Mouse (Mus musculus) mesoderm, embryonic 11.5 days (tissue): ENCODE measurements at regions not wholly inside any gene's neighbourhood (a gene's known extent, or its start where the extent isn't known, plus 50 kb on each side); places are given as distances from the start of the nearest gene placed in this dataset.
A peak's percentile ranks its signal among the peaks of the same experiment; 100 is the strongest.

Experiments used
- DNase-seq: peaks from one replicate; pipeline ENCODE4 v3.0.0-alpha.2; 2012; ENCODE audit warnings: low read depth, low spot score

DNA sequence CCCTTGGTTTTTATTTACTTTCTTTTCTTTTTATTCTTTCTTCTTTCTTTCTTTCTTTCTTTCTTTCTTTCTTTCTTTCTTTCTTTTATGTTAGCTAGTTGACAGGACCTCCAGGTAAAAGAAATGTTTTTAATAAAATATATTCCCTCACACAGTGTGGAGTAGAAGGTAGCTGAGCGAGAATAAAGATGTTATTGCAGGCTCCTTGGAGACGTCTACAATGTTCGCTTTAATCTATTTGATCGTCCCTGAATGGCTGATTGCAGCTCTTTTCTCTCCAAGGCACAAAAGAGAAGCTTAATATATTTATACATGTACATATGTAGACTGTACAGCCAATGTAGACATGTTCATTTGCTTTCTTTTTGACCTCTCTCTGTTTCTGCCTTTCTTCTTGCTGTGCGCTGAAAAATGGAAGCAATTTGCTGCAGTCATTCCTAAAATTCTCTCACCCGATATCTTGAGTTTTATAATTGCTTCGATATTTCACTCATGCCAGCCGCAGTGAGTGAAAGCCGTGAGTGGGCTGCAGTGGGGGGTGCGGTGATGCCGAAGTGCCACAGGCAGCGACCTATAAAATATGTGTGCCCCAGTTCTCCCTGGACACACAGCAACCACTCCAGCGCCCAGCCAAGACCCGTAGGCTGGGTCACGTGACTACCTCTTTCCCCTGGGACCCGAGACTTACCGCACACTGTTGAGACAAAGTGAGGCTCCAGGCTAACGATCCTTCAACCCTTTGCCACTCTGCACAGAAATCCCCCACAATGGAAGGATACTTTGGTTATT is 237.9 kb upstream of the Arglu1 start:
- DNase-seq: no peak

DNA sequence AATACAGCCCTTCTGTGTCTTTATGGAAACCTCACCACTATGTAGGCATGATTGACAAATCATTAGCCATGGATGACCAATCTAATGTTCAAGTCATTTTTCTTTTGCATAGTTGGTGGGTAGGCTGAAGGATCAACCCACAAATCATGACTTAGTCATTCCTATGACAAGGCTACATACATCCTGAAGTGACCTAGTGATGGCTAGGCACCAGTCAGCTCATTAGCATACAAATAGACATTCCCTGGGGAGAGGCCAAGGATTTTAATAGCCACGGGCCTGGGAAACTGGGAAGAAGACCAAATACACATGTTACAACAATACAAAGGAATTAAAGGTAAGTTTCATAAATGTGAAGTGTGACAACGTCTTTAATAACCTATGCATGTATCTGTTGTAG is 231.1 kb upstream of the Arglu1 start:
- DNase-seq: no peak

- DNase-seq: peak; percentile 22
Observed at GRCm38 (mm10) chr8:8919582-8920503, 229.5 kb upstream of the Arglu1 start.

GRCm38 (mm10) chr8:8919040-8919439 is 228.7 kb upstream of the Arglu1 start:
- no peak for DNase-seq

DNA sequence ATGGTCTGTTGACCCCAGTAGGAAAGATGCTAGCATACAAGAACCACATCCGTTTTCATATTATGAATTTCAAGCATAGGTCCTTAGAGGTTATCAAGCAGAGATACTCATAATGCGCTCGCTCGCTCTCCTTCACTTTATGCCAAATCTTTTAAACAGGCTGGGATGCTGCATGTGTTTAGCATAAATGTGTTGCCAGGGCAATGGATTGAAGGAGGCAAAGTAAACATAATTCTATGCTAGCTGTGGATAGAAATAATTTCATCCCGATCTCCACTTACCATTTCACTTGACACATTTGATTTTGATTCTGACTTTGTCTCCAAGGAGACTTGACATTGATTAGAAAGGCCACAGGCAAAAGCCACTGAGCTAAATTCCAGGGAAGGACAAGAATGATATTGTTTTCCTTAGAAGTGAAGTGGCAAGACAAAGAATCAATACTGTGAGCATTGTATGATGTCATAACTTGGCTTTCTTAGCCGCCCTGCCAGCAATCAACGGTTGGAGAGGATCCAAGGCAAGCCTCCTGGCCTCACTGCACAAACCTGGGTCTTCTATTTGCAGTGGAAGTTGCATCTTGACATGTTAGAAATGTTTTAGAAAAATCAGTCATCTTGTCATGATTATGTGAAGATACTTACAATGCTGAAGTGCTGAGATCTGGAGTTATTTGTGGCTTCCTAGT is 217.3 kb upstream of the Arglu1 start:
- DNase-seq: no peak

DNA sequence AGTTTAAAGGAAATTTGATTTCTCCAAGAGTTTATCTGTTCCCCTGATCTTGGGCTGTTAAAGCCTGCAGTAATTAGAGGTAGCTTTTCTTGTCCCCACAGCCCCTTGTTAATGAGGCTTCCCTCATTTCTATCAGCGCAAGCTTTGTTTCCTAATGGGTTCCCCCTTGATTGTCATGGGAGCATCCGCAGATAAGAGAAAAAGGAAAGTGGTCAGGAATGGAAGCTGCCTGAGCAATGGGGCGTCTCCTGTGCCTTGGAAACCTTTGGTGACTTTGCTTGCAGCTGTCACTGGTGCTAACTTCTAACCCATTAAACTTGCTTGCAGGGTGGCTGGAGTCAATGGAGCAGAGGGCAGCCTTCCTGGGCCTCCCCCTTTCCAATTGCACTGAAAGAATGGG is 202.7 kb upstream of the Arglu1 start:
- no peak for DNase-seq

DNA sequence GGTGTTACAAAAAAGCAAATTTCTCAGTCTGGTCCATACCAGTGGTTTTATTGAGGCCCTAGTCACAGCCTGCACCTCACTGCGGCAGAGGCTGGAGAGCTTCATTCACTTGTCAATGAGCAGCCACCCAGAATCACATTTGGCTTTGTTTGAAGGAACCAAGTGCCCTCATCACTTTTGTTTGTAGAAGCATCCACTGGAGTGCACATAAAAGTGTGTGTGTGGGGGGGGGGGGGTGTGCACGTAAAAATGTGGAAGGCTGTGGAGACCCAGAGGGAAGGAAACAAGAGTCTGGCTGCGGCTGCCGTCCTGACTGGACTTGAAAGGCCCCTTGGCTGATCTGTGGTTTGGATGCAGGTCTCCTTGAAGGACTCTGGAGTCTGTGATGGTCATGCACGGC is 187.0 kb upstream of the Arglu1 start:
- no peak for DNase-seq

DNA sequence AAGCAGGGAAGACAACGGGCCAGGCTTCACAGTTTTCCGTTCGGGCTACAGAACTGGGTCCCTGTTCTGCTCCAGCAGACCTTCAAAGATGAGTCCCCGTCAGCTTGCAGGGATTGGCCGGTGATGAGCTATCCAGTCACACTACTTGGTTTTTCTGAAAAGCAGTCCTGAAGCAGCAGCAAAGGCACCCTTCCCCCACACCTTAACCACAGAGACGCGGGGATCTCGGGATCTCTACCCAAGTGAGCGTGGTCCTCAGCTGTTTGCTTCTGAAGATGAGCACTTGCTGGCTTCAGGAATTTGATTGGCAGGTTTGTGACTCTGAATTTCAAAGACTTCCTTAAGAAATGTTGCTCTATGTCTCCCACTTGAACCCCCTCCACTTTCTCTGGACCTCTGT is 186.6 kb upstream of the Arglu1 start:
- DNase-seq: no peak

- no peak for DNase-seq
Observed at GRCm38 (mm10) chr8:8876469-8876868, 186.1 kb upstream of the Arglu1 start.

DNA sequence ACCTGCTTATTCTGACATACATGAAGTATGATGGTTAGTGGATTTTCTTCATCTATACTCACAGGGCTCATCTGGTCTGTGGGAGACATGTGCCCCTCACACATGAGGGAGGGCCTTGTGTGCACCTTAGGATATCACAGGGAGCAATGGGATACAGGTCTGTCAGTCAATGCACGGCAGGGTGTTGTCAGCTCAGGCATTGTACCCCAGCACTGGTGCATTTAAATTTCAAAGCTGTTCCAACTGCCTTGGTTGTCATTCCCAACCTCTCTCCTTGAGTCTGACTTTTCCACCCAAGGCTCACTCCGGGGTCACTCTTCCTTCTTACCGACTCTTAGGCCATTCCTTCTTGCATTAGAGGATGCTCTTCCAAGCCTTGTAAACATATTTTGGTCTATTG is 181.6 kb upstream of the Arglu1 start:
- DNase-seq: no peak

- no peak for DNase-seq
Observed at GRCm38 (mm10) chr8:8871039-8871438, 180.7 kb upstream of the Arglu1 start.

DNA sequence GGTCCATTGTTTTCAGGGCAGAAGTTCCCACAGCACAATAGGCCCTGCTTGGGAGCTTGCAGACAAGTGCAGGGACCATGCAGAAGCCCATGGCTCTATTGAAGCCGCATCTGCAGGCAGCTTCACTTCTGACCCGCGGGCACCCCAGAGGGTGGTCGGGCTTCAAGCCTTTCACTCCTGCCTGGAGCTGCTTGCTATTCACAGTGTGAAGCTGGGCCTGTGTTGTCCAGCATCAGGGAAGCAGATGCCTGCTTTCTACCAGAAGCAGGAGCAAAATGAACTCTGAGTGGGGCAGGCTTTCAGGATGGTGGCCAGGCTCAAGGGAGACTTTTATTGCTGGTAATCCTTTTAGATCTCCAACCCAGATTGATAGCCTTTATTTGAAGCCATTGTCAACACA is 180.2 kb upstream of the Arglu1 start:
- peak; percentile 76 for DNase-seq

- no peak for DNase-seq
Observed at GRCm38 (mm10) chr8:8869338-8869737, 179.0 kb upstream of the Arglu1 start.

GRCm38 (mm10) chr8:8867924-8868323 is 177.6 kb upstream of the Arglu1 start:
- DNase-seq: no peak

DNA sequence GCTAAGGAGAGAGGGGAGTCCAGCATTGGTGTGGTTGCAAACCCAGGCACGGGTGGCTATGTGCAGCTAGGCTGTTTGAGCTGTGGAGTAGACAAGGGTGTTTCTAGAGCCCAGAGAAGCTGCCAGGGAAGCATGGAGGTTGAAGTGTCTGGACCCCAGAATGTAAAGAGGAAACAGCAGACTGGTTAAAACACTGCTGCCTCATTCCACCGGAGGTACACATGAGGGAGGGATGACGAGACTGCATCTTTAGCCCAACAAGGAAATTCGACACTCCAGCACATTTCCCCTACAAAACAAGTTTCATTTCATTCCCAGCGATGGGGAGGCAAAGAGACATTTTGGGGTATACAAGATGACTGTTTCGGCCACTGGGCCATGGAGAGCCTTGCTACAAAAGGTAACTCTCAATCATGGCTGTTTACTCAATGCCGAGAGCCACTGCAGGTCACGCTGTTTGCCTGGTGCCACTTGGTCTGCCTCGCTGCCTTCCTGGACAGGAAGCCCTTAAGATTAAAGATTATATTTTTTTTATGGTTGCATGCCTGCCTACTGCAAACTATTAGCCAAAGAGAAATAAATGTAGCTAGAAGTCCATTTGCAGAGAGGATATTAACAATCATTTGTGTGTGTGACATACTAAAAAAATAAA is 176.9 kb upstream of the Arglu1 start:
- DNase-seq: no peak

GRCm38 (mm10) chr8:8862767-8863166 is 172.4 kb upstream of the Arglu1 start:
- DNase-seq: no peak

DNA sequence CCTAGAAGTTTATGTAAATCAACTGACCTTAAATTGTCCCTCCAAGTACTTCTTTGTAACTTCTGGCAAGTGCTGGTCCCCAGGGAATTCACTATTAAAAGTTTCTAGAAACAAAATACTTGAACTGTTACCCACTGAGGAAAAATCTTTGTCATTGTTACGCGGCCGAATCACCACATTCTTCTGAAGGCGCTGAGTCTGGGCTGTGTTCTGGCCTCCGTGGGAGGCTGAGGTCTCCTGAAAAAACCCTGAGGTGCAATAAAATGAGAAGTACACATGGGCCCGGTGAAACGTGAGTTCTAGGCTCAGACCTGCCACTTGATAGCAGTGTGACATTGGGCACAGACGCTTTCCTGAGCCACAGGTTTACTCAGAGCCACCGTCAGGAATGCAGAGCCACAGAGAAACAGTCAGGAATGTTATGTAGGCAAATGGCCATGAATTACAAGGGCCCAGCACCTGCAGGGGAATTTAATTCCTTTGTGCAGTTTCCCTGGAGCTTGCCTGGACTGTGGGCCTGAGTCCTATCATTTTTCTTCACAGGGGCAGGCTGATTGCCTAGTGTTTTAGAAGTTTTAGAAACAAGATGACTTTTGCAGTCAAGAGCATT is 171.1 kb upstream of the Arglu1 start:
- peak; percentile 35 for DNase-seq

GRCm38 (mm10) chr8:8858636-8859035 is 168.3 kb upstream of the Arglu1 start:
- DNase-seq: no peak

DNA sequence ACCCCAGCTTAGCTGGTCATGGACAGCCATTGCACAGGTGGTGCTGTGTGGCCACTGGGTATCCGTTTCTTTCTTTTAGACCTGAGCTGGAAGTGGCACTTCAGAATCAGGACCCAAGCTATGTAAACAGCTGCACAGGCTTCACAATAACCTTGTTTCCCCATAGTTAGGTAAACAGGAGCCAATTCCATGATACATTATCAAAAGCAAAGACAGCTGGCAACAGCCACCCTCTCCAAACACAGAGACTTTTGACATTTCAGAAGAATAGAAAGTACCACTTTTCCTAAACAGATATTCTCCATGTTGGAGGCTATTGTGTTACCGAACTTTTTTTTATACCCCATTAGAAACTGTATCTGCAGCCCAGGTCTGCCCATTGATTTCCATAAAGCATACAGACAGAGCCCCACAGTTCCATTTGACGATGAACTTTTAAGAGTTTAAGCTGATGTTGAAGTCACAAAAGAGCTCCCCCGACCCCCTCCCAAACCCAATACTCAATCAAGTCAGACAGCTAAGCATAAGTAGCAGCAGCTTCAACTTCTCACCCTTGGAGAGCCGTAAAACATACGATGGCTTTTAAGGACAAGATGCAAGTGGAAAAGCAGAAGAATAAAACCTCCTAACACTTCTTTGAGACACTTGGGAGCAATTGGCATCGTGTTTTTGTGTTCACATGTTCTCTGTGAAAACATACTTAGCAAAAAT is 162.5 kb upstream of the Arglu1 start:
- DNase-seq: peak; percentile 41

GRCm38 (mm10) chr8:8851271-8851670 is 160.9 kb upstream of the Arglu1 start:
- no peak for DNase-seq

DNA sequence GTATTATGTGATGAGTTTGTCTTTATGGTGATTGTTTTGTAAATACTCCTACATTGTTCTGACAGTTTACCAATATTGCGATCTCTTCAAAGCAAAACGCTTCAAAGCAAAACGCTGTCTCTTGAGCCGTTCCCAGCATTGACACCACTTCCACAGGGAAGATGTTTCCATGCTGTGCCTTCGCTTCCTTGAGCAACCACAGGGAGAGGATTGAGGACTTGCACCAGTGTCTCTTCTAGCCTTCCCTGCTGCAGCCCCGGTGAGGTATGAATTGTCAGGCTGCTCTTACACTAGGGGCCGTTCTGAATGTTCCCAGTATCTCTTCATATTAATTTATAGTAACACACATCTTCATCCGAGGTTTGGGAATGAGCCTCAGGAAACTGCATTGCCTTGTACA is 160.4 kb upstream of the Arglu1 start:
- no peak for DNase-seq
